Mouse (Mus musculus): ENCODE results near the gene Hoxd8. TPM values are rescaled to one million over a fixed set of nuclear protein-coding genes. Genes with fewer than 3 reads are reported as not detected.

Gene Hoxd8
- not detected for total RNA-seq (2021)
- long read RNA-seq, experiment 1, result 0 reads
- long read RNA-seq, experiment 2, result 0 reads

- DNase-seq (ENCODE audit: low spot score in 2 of 2), result no peak
These were observed at the start of gene Hoxd8 for GRCm38 (mm10) chr2:74704393-74704998. Hoxd8 (plus strand) TSS chr2:74704615.

- no peak for DNase-seq (ENCODE audit: low spot score in 2 of 2)
These were observed 49.5 kb upstream of the Hoxd8 start for GRCm38 (mm10) chr2:74654743-74655419.

GRCm38 (mm10) chr2:74655420-74655781 lies 49.0 kb upstream of the Hoxd8 start:
- no peak for DNase-seq (ENCODE audit: low spot score in 2 of 2)

GRCm38 (mm10) chr2:74655821-74656631 lies 48.4 kb upstream of the Hoxd8 start:
- no peak for DNase-seq (ENCODE audit: low spot score in 2 of 2)

GRCm38 (mm10) chr2:74656632-74657021 lies 47.8 kb upstream of the Hoxd8 start:
- DNase-seq (ENCODE audit: low spot score in 2 of 2), result no peak

- no peak for DNase-seq (ENCODE audit: low spot score in 2 of 2)
These were observed 47.0 kb upstream of the Hoxd8 start for GRCm38 (mm10) chr2:74657251-74658023.

- DNase-seq (ENCODE audit: low spot score in 2 of 2), result no peak
These were observed 46.3 kb upstream of the Hoxd8 start for GRCm38 (mm10) chr2:74658024-74658666.

GRCm38 (mm10) chr2:74658667-74659371 lies 45.6 kb upstream of the Hoxd8 start:
- no peak for DNase-seq (ENCODE audit: low spot score in 2 of 2)

GRCm38 (mm10) chr2:74659507-74660005 lies 44.9 kb upstream of the Hoxd8 start, which contains the start of gene Evx2:
Evx2 (minus strand) TSS chr2:74659557.
- DNase-seq (ENCODE audit: low spot score in 2 of 2), result no peak

GRCm38 (mm10) chr2:74660421-74661375 lies 43.7 kb upstream of the Hoxd8 start:
- no peak for DNase-seq (ENCODE audit: low spot score in 2 of 2)

GRCm38 (mm10) chr2:74661685-74662084 lies 42.7 kb upstream of the Hoxd8 start:
- peak in 1 of 2 experiments; percentile 54 for DNase-seq (ENCODE audit: low spot score in 2 of 2)

GRCm38 (mm10) chr2:74663291-74663925 lies 41.0 kb upstream of the Hoxd8 start:
- DNase-seq (ENCODE audit: low spot score in 2 of 2), result no peak

GRCm38 (mm10) chr2:74666411-74666810 lies 38.0 kb upstream of the Hoxd8 start:
- DNase-seq (ENCODE audit: low spot score in 2 of 2), result no peak

GRCm38 (mm10) chr2:74667191-74667841 lies 37.1 kb upstream of the Hoxd8 start:
- no peak for DNase-seq (ENCODE audit: low spot score in 2 of 2)

GRCm38 (mm10) chr2:74667842-74668357 lies 36.5 kb upstream of the Hoxd8 start, which contains the start of gene Hoxd13:
Hoxd13 (plus strand) TSS chr2:74668310.
- no peak for DNase-seq (ENCODE audit: low spot score in 2 of 2)

- DNase-seq (ENCODE audit: low spot score in 2 of 2), result no peak
These were observed 35.8 kb upstream of the Hoxd8 start for GRCm38 (mm10) chr2:74668370-74669229.

GRCm38 (mm10) chr2:74669230-74669578 lies 35.2 kb upstream of the Hoxd8 start:
- DNase-seq (ENCODE audit: low spot score in 2 of 2), result no peak

Measured in layer of hippocampus, postnatal 14 days (tissue).